Mouse (Mus musculus) spleen, adult 2 months (tissue): ENCODE data around the gene Cabcoco1.

ENCODE experiments used
- CTCF ChIP-seq: fragments of 200-500 bp; IDR thresholded peaks from 2 replicates; pipeline ENCODE4 v1.5.1; 2011; ENCODE audit warnings: mild to moderate bottlenecking, inconsistent platforms; ENCODE audit not compliant: insufficient read depth, insufficient read length, insufficient replicate concordance; ENCODE audit errors: extremely low read depth
- POLR2A ChIP-seq: fragments of 200-500 bp; IDR thresholded peaks from 2 replicates; pipeline ENCODE4 v1.6.1; 2011; ENCODE audit warnings: low read depth, low read length, inconsistent platforms

DNA sequence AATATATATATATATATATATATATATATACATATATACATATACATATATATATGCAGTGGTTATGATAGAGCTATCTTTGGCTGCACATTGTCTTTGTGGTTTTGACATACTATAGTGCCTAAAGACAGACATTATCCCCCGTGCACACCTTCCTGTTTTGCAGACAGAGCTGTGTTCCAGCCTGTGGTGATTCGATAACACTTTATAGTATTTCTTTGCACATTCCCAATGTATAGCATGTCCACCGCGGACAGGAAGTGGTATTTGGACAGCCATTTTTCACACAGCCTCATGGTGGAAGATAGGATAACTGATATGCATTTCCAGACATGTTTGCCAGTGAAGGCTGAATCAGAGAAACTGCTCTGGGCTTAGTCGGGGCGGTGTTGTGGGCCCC, 110.3 kb downstream of the Cabcoco1 start:
- TF ChIP-seq CTCF (no peak), POLR2A (no peak)
